Mouse (Mus musculus): ENCODE measurements around the gene B3gat2. TPM values are rescaled to one million over a fixed set of nuclear protein-coding genes. Genes with fewer than 3 reads are reported as not detected.

B3gat2 gene
- polyA plus RNA-seq, 1 experiment = not detected

GRCm38 (mm10) chr1:23843790-23844189 lies 82.2 kb downstream of the B3gat2 start:
- Histone ChIP-seq H3K4me1 (ENCODE audit: control insufficient read depth, insufficient read depth, low read length) (no peaks in the 10 kb centered on the region; the same call in 1 of the 2 replicates), H3K4me3 (replicated peaks; ENCODE audit: control insufficient read depth, low read depth, low read length) (no peak overlapping the region), H3K27ac (ENCODE audit: control insufficient read depth, insufficient read depth, low read depth, low read length, poor library complexity) (no peak overlapping the region)
- WGBS = 89% methylated on average over 7 of the region's 7 CpGs
- TF ChIP-seq CTCF (IDR thresholded peaks at IDR 0.05; ENCODE audit: control insufficient read depth, insufficient read depth, low read length) (no peak), POLR2A (IDR thresholded peaks at IDR 0.05; ENCODE audit: borderline replicate concordance, control insufficient read depth, low read depth, low read length) (no peak)

DNA sequence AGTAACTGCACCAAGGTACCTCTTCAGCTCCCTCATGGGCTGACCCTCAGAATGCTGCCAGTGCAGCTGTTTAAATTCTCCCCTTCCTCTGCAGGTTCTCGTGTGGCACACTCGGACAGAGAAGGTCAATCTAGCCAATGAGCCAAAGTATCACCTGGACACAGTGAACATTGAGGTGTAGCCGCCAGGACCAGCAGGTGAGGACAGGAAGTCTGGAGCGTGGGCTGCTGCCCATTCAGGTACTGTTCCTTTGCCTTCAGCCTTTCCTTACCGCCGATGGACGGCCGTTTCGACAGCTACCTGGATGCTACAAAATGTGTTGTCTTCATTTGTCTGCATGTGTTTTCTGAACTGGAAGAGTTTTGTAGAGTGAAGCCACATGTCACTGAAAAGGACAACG lies 83.5 kb downstream of the B3gat2 start:
- H3K4me1 ChIP-seq (ENCODE audit: control insufficient read depth, insufficient read depth, low read length) = no peaks in the 10 kb centered on the region; the same call in 1 of the 2 replicates
- H3K27ac ChIP-seq (ENCODE audit: control insufficient read depth, insufficient read depth, low read depth, low read length, poor library complexity) = no peak overlapping the region
- no peak for TF ChIP-seq CTCF (IDR thresholded peaks at IDR 0.05; ENCODE audit: control insufficient read depth, insufficient read depth, low read length)
- TF ChIP-seq POLR2A (IDR thresholded peaks at IDR 0.05; ENCODE audit: borderline replicate concordance, control insufficient read depth, low read depth, low read length) = no peak
- no peak overlapping the region for H3K4me3 ChIP-seq (replicated peaks; ENCODE audit: control insufficient read depth, low read depth, low read length)
- WGBS = 96% methylated on average over 10 of the region's 10 CpGs

- Histone ChIP-seq H3K4me1 (ENCODE audit: control insufficient read depth, insufficient read depth, low read length) (no peaks in the 10 kb centered on the region; the same call in 1 of the 2 replicates), H3K4me3 (replicated peaks; ENCODE audit: control insufficient read depth, low read depth, low read length) (no peak overlapping the region), H3K27ac (ENCODE audit: control insufficient read depth, insufficient read depth, low read depth, low read length, poor library complexity) (no peak overlapping the region)
- TF ChIP-seq POLR2A (IDR thresholded peaks at IDR 0.05; ENCODE audit: borderline replicate concordance, control insufficient read depth, low read depth, low read length) (no peak), CTCF (IDR thresholded peaks at IDR 0.05; ENCODE audit: control insufficient read depth, insufficient read depth, low read length) (no peak)
- WGBS = 84% methylated on average over 10 of the region's 10 CpGs
These were observed 84.6 kb downstream of the B3gat2 start for GRCm38 (mm10) chr1:23846044-23846680.

- WGBS = 89% methylated on average over 3 of the region's 3 CpGs
- H3K27ac ChIP-seq (ENCODE audit: control insufficient read depth, insufficient read depth, low read depth, low read length, poor library complexity) = no peak overlapping the region
- no peak overlapping the region for H3K4me3 ChIP-seq (replicated peaks; ENCODE audit: control insufficient read depth, low read depth, low read length)
- no peaks in the 10 kb centered on the region for H3K4me1 ChIP-seq (ENCODE audit: control insufficient read depth, insufficient read depth, low read length)
- TF ChIP-seq CTCF (IDR thresholded peaks at IDR 0.05; ENCODE audit: control insufficient read depth, insufficient read depth, low read length) (no peak), POLR2A (IDR thresholded peaks at IDR 0.05; ENCODE audit: borderline replicate concordance, control insufficient read depth, low read depth, low read length) (no peak)
These were observed 94.1 kb downstream of the B3gat2 start for GRCm38 (mm10) chr1:23855623-23856022.

- TF ChIP-seq POLR2A (IDR thresholded peaks at IDR 0.05; ENCODE audit: borderline replicate concordance, control insufficient read depth, low read depth, low read length) (no peak), CTCF (IDR thresholded peaks at IDR 0.05; ENCODE audit: control insufficient read depth, insufficient read depth, low read length) (no peak)
- Histone ChIP-seq H3K4me3 (replicated peaks; ENCODE audit: control insufficient read depth, low read depth, low read length) (no peak overlapping the region), H3K27ac (ENCODE audit: control insufficient read depth, insufficient read depth, low read depth, low read length, poor library complexity) (no peak overlapping the region), H3K4me1 (ENCODE audit: control insufficient read depth, insufficient read depth, low read length) (no peaks in the 10 kb centered on the region)
- 90% methylated on average over 2 of the region's 2 CpGs for WGBS
These were observed 99.4 kb downstream of the B3gat2 start for GRCm38 (mm10) chr1:23860944-23861343.

GRCm38 (mm10) chr1:23865566-23865965 lies 104.0 kb downstream of the B3gat2 start:
- no peak overlapping the region for H3K4me3 ChIP-seq (replicated peaks; ENCODE audit: control insufficient read depth, low read depth, low read length)
- H3K4me1 ChIP-seq (ENCODE audit: control insufficient read depth, insufficient read depth, low read length) = no peaks in the 10 kb centered on the region; the same call in 1 of the 2 replicates
- no peak overlapping the region for H3K27ac ChIP-seq (ENCODE audit: control insufficient read depth, insufficient read depth, low read depth, low read length, poor library complexity)
- no peak for TF ChIP-seq CTCF (IDR thresholded peaks at IDR 0.05; ENCODE audit: control insufficient read depth, insufficient read depth, low read length)
- no peak for TF ChIP-seq POLR2A (IDR thresholded peaks at IDR 0.05; ENCODE audit: borderline replicate concordance, control insufficient read depth, low read depth, low read length)
- WGBS = 95% methylated on average over 7 of the region's 7 CpGs

DNA sequence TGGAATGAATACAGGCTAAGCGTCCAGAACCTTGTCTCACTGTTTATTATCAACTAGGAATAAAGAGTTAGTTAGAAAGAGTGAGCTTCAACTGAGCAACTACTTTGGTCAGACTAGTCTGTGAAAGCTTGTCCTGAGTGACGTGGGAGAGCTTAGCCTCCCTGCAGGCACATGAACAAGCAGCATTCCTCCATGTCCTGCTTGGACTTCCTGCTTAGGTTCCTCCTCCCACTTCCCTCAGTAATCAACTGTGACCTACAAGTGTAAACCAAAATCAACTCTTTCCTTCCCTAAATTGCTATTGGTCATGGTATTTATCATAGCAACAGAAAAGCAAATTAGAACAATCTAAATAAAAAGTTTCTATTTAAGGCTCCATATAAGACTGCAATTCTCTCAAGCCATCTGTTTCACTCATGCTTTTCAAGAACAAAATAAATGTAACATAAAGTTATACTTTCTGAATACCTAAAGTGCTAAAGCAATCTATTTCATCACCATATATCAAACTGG lies 105.9 kb downstream of the B3gat2 start:
- H3K27ac ChIP-seq (ENCODE audit: control insufficient read depth, insufficient read depth, low read depth, low read length, poor library complexity) = no peak overlapping the region
- no peak overlapping the region for H3K4me3 ChIP-seq (replicated peaks; ENCODE audit: control insufficient read depth, low read depth, low read length)
- 73% methylated on average over 2 of the region's 2 CpGs for WGBS
- no peak for TF ChIP-seq CTCF (IDR thresholded peaks at IDR 0.05; ENCODE audit: control insufficient read depth, insufficient read depth, low read length)
- no peak for TF ChIP-seq POLR2A (IDR thresholded peaks at IDR 0.05; ENCODE audit: borderline replicate concordance, control insufficient read depth, low read depth, low read length)
- no peaks in the 10 kb centered on the region; the same call in 1 of the 2 replicates for H3K4me1 ChIP-seq (ENCODE audit: control insufficient read depth, insufficient read depth, low read length)

GRCm38 (mm10) chr1:23872194-23872593 lies 110.6 kb downstream of the B3gat2 start:
- H3K4me3 ChIP-seq (replicated peaks; ENCODE audit: control insufficient read depth, low read depth, low read length) = no peak overlapping the region
- H3K27ac ChIP-seq (ENCODE audit: control insufficient read depth, insufficient read depth, low read depth, low read length, poor library complexity) = no peak overlapping the region
- 100% methylated on average over 1 of the region's 1 CpGs for WGBS
- TF ChIP-seq CTCF (IDR thresholded peaks at IDR 0.05; ENCODE audit: control insufficient read depth, insufficient read depth, low read length) (no peak), POLR2A (IDR thresholded peaks at IDR 0.05; ENCODE audit: borderline replicate concordance, control insufficient read depth, low read depth, low read length) (no peak)
- H3K4me1 ChIP-seq (ENCODE audit: control insufficient read depth, insufficient read depth, low read length) = no peaks in the 10 kb centered on the region; the same call in 1 of the 2 replicates

Measured in bone marrow, adult 2 months (tissue).